Mouse (Mus musculus) erythroblast, embryonic 14.5 days (primary cell): ENCODE data around the gene Gnai2. TPM values are rescaled to one million over a fixed set of nuclear protein-coding genes. Genes with fewer than 3 reads are reported as not detected.

Experiments used
- H3K27me3 ChIP-seq: 2 replicates; pipeline ENCODE4 v1.6.1; 2012; ENCODE audit warnings: inconsistent platforms; ENCODE audit not compliant: control insufficient read depth
- H3K36me3 ChIP-seq: 2 replicates; pipeline ENCODE4 v1.6.1; 2012; ENCODE audit warnings: mild to moderate bottlenecking, inconsistent platforms; ENCODE audit not compliant: control insufficient read depth
- H3K4me1 ChIP-seq: 2 replicates; pipeline ENCODE4 v1.6.1; 2012; ENCODE audit warnings: inconsistent platforms; ENCODE audit not compliant: control insufficient read depth
- H3K4me3 ChIP-seq: replicated peaks from 2 replicates; pipeline ENCODE3; 2012; ENCODE audit warnings: moderate library complexity, mild to moderate bottlenecking, inconsistent platforms
- H3K9me3 ChIP-seq: 2 replicates; pipeline ENCODE4 v1.6.1; 2012; ENCODE audit warnings: low read length, inconsistent platforms, mixed read lengths; ENCODE audit not compliant: control insufficient read depth
- GATA1 ChIP-seq: IDR thresholded peaks from 2 replicates; pipeline ENCODE4 v1.6.1; 2012; ENCODE audit warnings: low read length, inconsistent platforms, mixed read lengths
- TAL1 ChIP-seq: IDR thresholded peaks from 3 replicates; pipeline ENCODE4 v1.6.1; 2012; ENCODE audit warnings: low read length, inconsistent platforms, mixed read lengths
- polyA plus RNA-seq: library from polyadenylated mRNA; stranded (reverse); fragments of >175 nt; gene quantifications from 2 replicates; pipeline ENCODE4 v1.2.3, GENCODE M21; 2012

The Gnai2 gene
- polyA plus RNA-seq, 1 experiment: 87.2 TPM

GRCm38 (mm10) chr9:107629411-107629730 is 5.8 kb downstream of the Gnai2 start:
- Histone ChIP-seq H3K27me3 (no peaks in the 10 kb centered on the region), H3K9me3 (no peaks in the 10 kb centered on the region), H3K36me3 (peaks cover 80% of the 10 kb centered on the region), H3K4me3 (no peak overlapping the region), H3K4me1 (peaks cover 93% of the 10 kb centered on the region)
- TF ChIP-seq GATA1: no peak
- no peak for TF ChIP-seq TAL1

- no peaks in the 10 kb centered on the region for H3K27me3 ChIP-seq
- peaks cover 85% of the 10 kb centered on the region for H3K36me3 ChIP-seq
- peaks cover 89% of the 10 kb centered on the region for H3K4me1 ChIP-seq
- TF ChIP-seq TAL1: no peak
- TF ChIP-seq GATA1: no peak
- H3K9me3 ChIP-seq: no peaks in the 10 kb centered on the region
- no peak overlapping the region for H3K4me3 ChIP-seq
Observed at GRCm38 (mm10) chr9:107628721-107629410, 6.3 kb downstream of the Gnai2 start.

- TF ChIP-seq GATA1 (no peak), TAL1 (no peak)
- no peak overlapping the region for H3K4me3 ChIP-seq
- peaks cover 94% of the 10 kb centered on the region for H3K36me3 ChIP-seq
- peaks cover 77% of the 10 kb centered on the region for H3K4me1 ChIP-seq
- no peaks in the 10 kb centered on the region for H3K27me3 ChIP-seq
- H3K9me3 ChIP-seq: no peaks in the 10 kb centered on the region
Observed at GRCm38 (mm10) chr9:107627387-107628255, 7.5 kb downstream of the Gnai2 start.

GRCm38 (mm10) chr9:107626844-107627277 is 8.3 kb downstream of the Gnai2 start:
- no peak overlapping the region for H3K4me3 ChIP-seq

GRCm38 (mm10) chr9:107626158-107626843 is 8.9 kb downstream of the Gnai2 start:
- Histone ChIP-seq H3K36me3 (peaks cover 87% of the 10 kb centered on the region), H3K4me1 (peaks cover 63% of the 10 kb centered on the region), H3K9me3 (no peaks in the 10 kb centered on the region)

More at GRCm38 (mm10) chr9:107626844-107627277, 8.3 kb downstream of the Gnai2 start:
- H3K27me3 ChIP-seq: no peaks in the 10 kb centered on the region
- H3K4me1 ChIP-seq: peaks cover 69% of the 10 kb centered on the region
- no peaks in the 10 kb centered on the region for H3K9me3 ChIP-seq
- H3K36me3 ChIP-seq: peaks cover 92% of the 10 kb centered on the region
- TF ChIP-seq GATA1 (no peak), TAL1 (no peak)

DNA sequence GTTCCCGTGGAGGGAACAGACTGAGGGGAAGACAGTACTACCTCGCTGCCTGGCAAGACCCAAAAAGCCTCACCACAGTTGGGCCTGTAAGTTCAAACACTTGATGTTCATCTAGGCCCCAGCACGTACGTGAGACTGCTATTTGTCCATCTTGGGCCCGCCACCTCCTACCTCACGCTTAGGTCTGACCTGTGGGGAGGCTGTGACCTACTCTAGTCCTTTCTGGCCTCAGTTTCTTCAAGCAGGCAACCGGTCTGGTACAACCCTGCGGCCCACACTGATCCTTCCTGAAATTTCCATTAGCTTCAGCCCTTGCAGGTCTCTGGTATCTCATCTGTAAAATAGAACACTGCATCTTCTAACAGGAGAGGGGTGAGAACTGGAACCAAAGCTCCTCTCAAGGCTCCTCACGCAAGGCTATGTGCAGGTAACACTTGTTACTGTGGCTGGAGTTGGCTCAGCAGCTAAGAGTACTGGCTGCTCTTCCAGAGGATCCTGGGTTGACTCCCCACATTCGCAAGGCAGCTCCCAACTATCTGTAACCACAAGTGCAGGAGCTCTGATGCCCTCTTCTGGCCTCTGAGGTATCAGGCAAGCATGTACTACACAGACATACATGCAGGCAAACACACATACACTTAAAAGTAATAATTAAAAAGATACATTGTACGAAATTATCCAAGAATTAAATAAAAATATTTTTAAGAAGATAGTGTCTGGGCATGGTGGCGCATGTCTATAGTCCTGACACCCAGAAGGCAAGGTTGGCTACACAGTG is 9.6 kb downstream of the Gnai2 start:
- H3K36me3 ChIP-seq: peaks cover 82% of the 10 kb centered on the region
- no peak overlapping the region for H3K4me3 ChIP-seq
- H3K27me3 ChIP-seq: no peaks in the 10 kb centered on the region
- peaks cover 56% of the 10 kb centered on the region for H3K4me1 ChIP-seq
- H3K9me3 ChIP-seq: no peaks in the 10 kb centered on the region
- TF ChIP-seq GATA1: no peak
- no peak for TF ChIP-seq TAL1

More at GRCm38 (mm10) chr9:107626158-107626843, 8.9 kb downstream of the Gnai2 start:
- H3K27me3 ChIP-seq: no peaks in the 10 kb centered on the region
- TF ChIP-seq GATA1 (no peak), TAL1 (no peak)
- no peak overlapping the region for H3K4me3 ChIP-seq

- TF ChIP-seq GATA1 (no peak), TAL1 (no peak)
- Histone ChIP-seq H3K36me3 (peaks cover 85% of the 10 kb centered on the region), H3K27me3 (no peaks in the 10 kb centered on the region), H3K9me3 (no peaks in the 10 kb centered on the region), H3K4me3 (no peak overlapping the region), H3K4me1 (peaks cover 51% of the 10 kb centered on the region)
Observed at GRCm38 (mm10) chr9:107624951-107625350, 10.2 kb downstream of the Gnai2 start.

DNA sequence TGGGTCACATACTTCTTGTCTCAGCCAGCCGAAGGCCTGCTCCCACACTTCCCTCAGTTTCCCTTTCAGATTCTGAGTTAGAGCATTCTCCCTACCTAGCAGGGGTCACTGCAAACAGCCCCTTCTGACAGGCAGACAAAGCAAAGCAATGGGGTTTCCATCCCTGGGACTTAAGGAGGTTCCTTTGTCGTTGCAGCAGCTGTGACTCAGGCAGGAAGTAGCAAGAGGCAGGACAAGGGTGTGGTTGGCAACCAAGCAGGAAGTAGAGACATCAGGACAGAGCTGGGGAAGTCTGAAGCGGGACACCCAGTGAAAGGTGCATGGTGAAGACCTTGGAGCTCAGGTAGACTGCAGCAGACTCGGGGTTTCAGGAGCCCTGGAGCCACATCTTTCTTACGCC is 10.6 kb downstream of the Gnai2 start:
- peaks cover 51% of the 10 kb centered on the region for H3K4me1 ChIP-seq
- no peak overlapping the region for H3K4me3 ChIP-seq
- no peaks in the 10 kb centered on the region for H3K9me3 ChIP-seq
- TF ChIP-seq GATA1 (no peak), TAL1 (no peak)
- peaks cover 85% of the 10 kb centered on the region for H3K36me3 ChIP-seq
- H3K27me3 ChIP-seq: no peaks in the 10 kb centered on the region
